Mouse (Mus musculus): ENCODE data around the gene Nccrp1.

GRCm38 (mm10) chr7:28575597-28575996 lies 28.5 kb upstream of the Nccrp1 start:
- no peak for TF ChIP-seq CTCF (IDR thresholded peaks at IDR 0.05; ENCODE audit: low read depth)
- TF ChIP-seq EP300 (IDR thresholded peaks at IDR 0.05; ENCODE audit: low read depth): no peak

All from heart, postnatal 0 days (tissue).